Mouse (Mus musculus) midbrain, embryonic 15.5 days (tissue): ENCODE measurements around the gene Apex1. TPM values are rescaled to one million over a fixed set of nuclear protein-coding genes. Genes with fewer than 3 reads are reported as not detected.

Experiments
- polyA plus RNA-seq: library from polyadenylated mRNA; unstranded; fragments of >200 nt; fragmentation: Nextera tagmentation; extraction: Ambion mirVana; gene quantifications from 2 replicates; pipeline ENCODE4 v1.2.1, GENCODE M21; 2015

The Apex1 gene
- polyA plus RNA-seq, 1 experiment from 2014 or later: 190 TPM

Other genes with a start within 250 kb of the Apex1 start
- not detected in 2 replicates for gene Olfr747, start 231.8 kb upstream of the Apex1 start, polyA plus RNA-seq
- not detected in 2 replicates for gene Olfr748, start 217.6 kb upstream of the Apex1 start, polyA plus RNA-seq
- gene Olfr749, start 179.9 kb upstream of the Apex1 start, polyA plus RNA-seq: not detected in 2 replicates
- gene Ttc5, start 139.4 kb upstream of the Apex1 start, polyA plus RNA-seq: 137 and 142 TPM in 2 replicates
- gene Ccnb1ip1, start 117.2 kb upstream of the Apex1 start, polyA plus RNA-seq: not detected in 2 replicates
- 42.8 and 43.7 TPM in 2 replicates for gene Parp2, start 117.1 kb upstream of the Apex1 start, polyA plus RNA-seq
- 2.0 and 2.6 TPM in 2 replicates for gene Tep1, start 54.4 kb upstream of the Apex1 start, polyA plus RNA-seq
- gene Klhl33, start 27.5 kb upstream of the Apex1 start, polyA plus RNA-seq: 1.8 and 2.1 TPM in 2 replicates
- 104 and 116 TPM in 2 replicates for gene Osgep, start 75 bp upstream of the Apex1 start, polyA plus RNA-seq
- 101 and 111 TPM in 2 replicates for gene Pip4p1, start 5.9 kb downstream of the Apex1 start, polyA plus RNA-seq
- 20.3 and 21.3 TPM in 2 replicates for gene Pnp, start 6.1 kb downstream of the Apex1 start, polyA plus RNA-seq
- gene Gm49342, start 19.5 kb downstream of the Apex1 start, polyA plus RNA-seq: not detected in 2 replicates
- 0.45 and 0.57 TPM in 2 replicates for gene Pnp2, start 31.0 kb downstream of the Apex1 start, polyA plus RNA-seq
- gene Rnase10, start 82.8 kb downstream of the Apex1 start, polyA plus RNA-seq: 0.11 TPM in 1 of 2 replicates, not detected in the other
- gene Rnase9, start 116.9 kb downstream of the Apex1 start, polyA plus RNA-seq: not detected in 2 replicates
- gene Rnase11, start 125.2 kb downstream of the Apex1 start, polyA plus RNA-seq: not detected in 2 replicates
- gene Rnase12, start 132.7 kb downstream of the Apex1 start, polyA plus RNA-seq: not detected in 2 replicates
- 0.08 and 0.09 TPM in 2 replicates for gene Olfr750, start 149.5 kb downstream of the Apex1 start, polyA plus RNA-seq
- 13.9 and 15.6 TPM in 2 replicates for gene Rnase4, start 166.1 kb downstream of the Apex1 start, polyA plus RNA-seq
- gene Ang, start 166.2 kb downstream of the Apex1 start, polyA plus RNA-seq: 4.5 and 4.8 TPM in 2 replicates
- gene Eddm3b, start 189.5 kb downstream of the Apex1 start, polyA plus RNA-seq: not detected in 2 replicates
- 1.1 and 1.3 TPM in 2 replicates for gene Rnase6, start 198.9 kb downstream of the Apex1 start, polyA plus RNA-seq
- 0.34 TPM in 1 of 2 replicates, not detected in the other for gene Rnase1, start 221.8 kb downstream of the Apex1 start, polyA plus RNA-seq
- not detected in 2 replicates for gene Rnase2b, start 237.3 kb downstream of the Apex1 start, polyA plus RNA-seq